Mouse (Mus musculus) gastrocnemius, adult 18-20 months (tissue): ENCODE results near the gene Hist1h1c. TPM values are rescaled to one million over a fixed set of nuclear protein-coding genes. Genes with fewer than 3 reads are reported as not detected.
"Not testable (repeated sequence)": the region's sequence is repeated elsewhere in the genome, so short reads cannot be mapped to it uniquely, and the experiment has no call there.

Source experiments
- DNase-seq: peaks from one replicate; pipeline ENCODE4 v3.0.0; 2021; ENCODE audit warnings: low spot score
- long read RNA-seq, 2 experiments: library from polyadenylated mRNA; stranded (forward); transcript quantifications; one replicate each; pipeline ENCODE4 v2.0.0; 2021
- total RNA-seq, 2 experiments: library from RNA; stranded (reverse); gene quantifications; 2 replicates each; pipeline ENCODE4 v1.2.3; 2021

Hist1h1c gene
- total RNA-seq, result 100 to 1,000 TPM; 157 to 219 TPM
- long read RNA-seq, experiment 1, transcript Hist1h1c-201 (1 exons, 1,560 nt), result major isoform, 51 of 51 reads
- long read RNA-seq, experiment 1, partial matches to known transcripts, result 0 of 51 reads
- long read RNA-seq, experiment 1, other reads (novel, unspliced or antisense), result 0 of 51 reads
- long read RNA-seq, experiment 2, transcript Hist1h1c-201 (1 exons, 1,560 nt), result major isoform, 53 of 53 reads
- long read RNA-seq, experiment 2, partial matches to known transcripts, result 0 of 53 reads
- long read RNA-seq, experiment 2, other reads (novel, unspliced or antisense), result 0 of 53 reads

GRCm38 (mm10) chr13:23738677-23739068, at the start of gene Hist1h1c:
Gene Hist1h1c (plus strand): TSS chr13:23738808.
- peak; percentile 82 for DNase-seq

- DNase-seq, result no peak
Measured at GRCm38 (mm10) chr13:23688956-23689355, 49.7 kb upstream of the Hist1h1c start.

GRCm38 (mm10) chr13:23689459-23689858, 49.1 kb upstream of the Hist1h1c start:
- DNase-seq, result no peak

GRCm38 (mm10) chr13:23693856-23694440, 44.7 kb upstream of the Hist1h1c start:
- no peak for DNase-seq

GRCm38 (mm10) chr13:23694956-23695355, 43.7 kb upstream of the Hist1h1c start:
- no peak for DNase-seq

GRCm38 (mm10) chr13:23695514-23695913, 43.1 kb upstream of the Hist1h1c start, which contains the start of gene Hist1h1t:
Gene Hist1h1t (plus strand): TSS chr13:23695814.
- no peak for DNase-seq

- no peak for DNase-seq
Measured at GRCm38 (mm10) chr13:23696061-23696474, 42.5 kb upstream of the Hist1h1c start.

GRCm38 (mm10) chr13:23697491-23698299, 40.9 kb upstream of the Hist1h1c start:
- DNase-seq, result peak; percentile 49

GRCm38 (mm10) chr13:23698300-23698693, 40.3 kb upstream of the Hist1h1c start, which contains the start of gene Hist1h4c:
Gene Hist1h4c (minus strand): TSS chr13:23698454.
- DNase-seq, result peak; percentile 100

- no peak for DNase-seq
Measured at GRCm38 (mm10) chr13:23698996-23699395, 39.6 kb upstream of the Hist1h1c start.

- DNase-seq, result no peak
Measured at GRCm38 (mm10) chr13:23699767-23700166, 38.8 kb upstream of the Hist1h1c start.

GRCm38 (mm10) chr13:23700786-23701520, 37.7 kb upstream of the Hist1h1c start:
- peak; percentile 83 for DNase-seq

GRCm38 (mm10) chr13:23702220-23702619, 36.4 kb upstream of the Hist1h1c start:
- DNase-seq, result no peak

- DNase-seq, result not testable (repeated sequence)
Measured at GRCm38 (mm10) chr13:23702801-23703200, 35.8 kb upstream of the Hist1h1c start.

- DNase-seq, result no peak
Measured at GRCm38 (mm10) chr13:23705751-23706356, 32.8 kb upstream of the Hist1h1c start.

GRCm38 (mm10) chr13:23706771-23707170, 31.8 kb upstream of the Hist1h1c start:
- no peak for DNase-seq

- DNase-seq, result no peak
Measured at GRCm38 (mm10) chr13:23708041-23708440, 30.6 kb upstream of the Hist1h1c start.

GRCm38 (mm10) chr13:23708654-23709053, 30.0 kb upstream of the Hist1h1c start:
- DNase-seq, result no peak

GRCm38 (mm10) chr13:23709714-23710373, 28.8 kb upstream of the Hist1h1c start:
- DNase-seq, result no peak

- DNase-seq, result peak; percentile 53
Measured at GRCm38 (mm10) chr13:23710374-23711089, 28.1 kb upstream of the Hist1h1c start, which contains the start of gene Hfe. Gene Hfe (minus strand): TSS chr13:23710854.
